Mouse (Mus musculus) embryonic facial prominence, embryonic 13.5 days (tissue): ENCODE results near the gene Dact3. TPM values are rescaled to one million over a fixed set of nuclear protein-coding genes. Genes with fewer than 3 reads are reported as not detected.
A peak's percentile ranks its signal among the peaks of the same experiment; 100 is the strongest.

Experiments used
- ATAC-seq: fragments of 200-750 bp; cut with Nextera tagmentation; 2 replicates; pipeline ENCODE4 v1.8.0; 2017; ENCODE audit warnings: low read depth; ENCODE audit not compliant: insufficient number of reproducible peaks, insufficient read depth, low FRiP score, low TSS enrichment
- H3K27ac ChIP-seq: fragments of 300-500 bp; sonication (generic); 2 replicates; pipeline ENCODE4 v1.5.1; 2015; ENCODE audit warnings: moderate library complexity, mild to moderate bottlenecking, inconsistent platforms
- H3K27me3 ChIP-seq: fragments of 300-500 bp; sonication (generic); 2 replicates; pipeline ENCODE4 v1.6.1; 2015; ENCODE audit warnings: mild to moderate bottlenecking, inconsistent platforms
- H3K36me3 ChIP-seq: fragments of 300-500 bp; sonication (generic); 2 replicates; pipeline ENCODE4 v1.6.1; 2015; ENCODE audit warnings: mild to moderate bottlenecking, inconsistent platforms
- H3K4me1 ChIP-seq: fragments of 300-500 bp; sonication (generic); 2 replicates; pipeline ENCODE4 v1.6.1; 2015; ENCODE audit warnings: inconsistent platforms
- H3K4me2 ChIP-seq: fragments of 300-500 bp; sonication (generic); 2 replicates; pipeline ENCODE4 v1.6.1; 2015; ENCODE audit warnings: moderate library complexity, mild to moderate bottlenecking, inconsistent platforms
- H3K4me3 ChIP-seq: fragments of 300-500 bp; sonication (generic); 2 replicates; pipeline ENCODE4 v1.5.1; 2015; ENCODE audit warnings: mild to moderate bottlenecking, inconsistent platforms
- H3K9ac ChIP-seq: fragments of 300-500 bp; sonication (generic); 2 replicates; pipeline ENCODE4 v1.6.1; 2015; ENCODE audit warnings: mild to moderate bottlenecking, inconsistent platforms
- H3K9me3 ChIP-seq: fragments of 300-500 bp; sonication (generic); 2 replicates; pipeline ENCODE4 v1.6.1; 2016; ENCODE audit warnings: inconsistent platforms
- WGBS: fragments of 180-500 bp; shearing (Covaris S2); methylation state at CpG from one replicate; pipeline ENCODE4 v1.1.7; 2015; ENCODE audit warnings: mixed read lengths; 5-methylcytosine and 5-hydroxymethylcytosine counted together
- polyA plus RNA-seq: library from polyadenylated mRNA; unstranded; fragments of >200 nt; fragmentation: Nextera tagmentation; extraction: Ambion mirVana; gene quantifications from 2 replicates; pipeline ENCODE4 v1.2.1, GENCODE M21; 2015

Dact3 gene
- polyA plus RNA-seq, 1 experiment from 2014 or later: 4.9 TPM

GRCm38 (mm10) chr7:16842645-16843063 is 32.5 kb upstream of the Dact3 start, which contains the start of gene Prkd2:
Prkd2 (plus strand) TSS chr7:16842902.
- peak within 1 kb of the TSS; percentile 63 for H3K4me3 ChIP-seq
- peak within 1 kb of the TSS; percentile 90 for H3K27ac ChIP-seq
- H3K4me2 ChIP-seq: peak within 1 kb of the TSS; percentile 94
- no peaks in the 10 kb centered on the region for H3K27me3 ChIP-seq
- 1% methylated on average over 32 of the region's 32 CpGs for WGBS
- H3K4me1 ChIP-seq: peaks cover 35% of the 10 kb centered on the region
- peak; percentile 69 for ATAC-seq
- H3K9me3 ChIP-seq: no peaks in the 10 kb centered on the region
- H3K9ac ChIP-seq: peak within 1 kb of the TSS; percentile 87
- H3K36me3 ChIP-seq: peaks cover 41% of the 10 kb centered on the region

GRCm38 (mm10) chr7:16843441-16844171 is 31.5 kb upstream of the Dact3 start:
- H3K36me3 ChIP-seq: peaks cover 32% of the 10 kb centered on the region
- peak overlapping the region; percentile 90 for H3K27ac ChIP-seq

GRCm38 (mm10) chr7:16844696-16845071 is 30.4 kb upstream of the Dact3 start:
- Histone ChIP-seq H3K9ac (peak overlapping the region; percentile 63), H3K27me3 (no peaks in the 10 kb centered on the region), H3K36me3 (peaks cover 32% of the 10 kb centered on the region), H3K27ac (peak overlapping the region; percentile 82), H3K4me1 (peaks cover 35% of the 10 kb centered on the region), H3K4me3 (peak overlapping the region; percentile 63), H3K4me2 (peak overlapping the region; percentile 94), H3K9me3 (no peaks in the 10 kb centered on the region)
- ATAC-seq: no peak
- 33% methylated on average over 3 of the region's 3 CpGs for WGBS

More at GRCm38 (mm10) chr7:16843441-16844171, 31.5 kb upstream of the Dact3 start:
- Histone ChIP-seq H3K4me2 (peak overlapping the region; percentile 94), H3K4me3 (peak overlapping the region; percentile 63), H3K4me1 (peaks cover 35% of the 10 kb centered on the region), H3K9ac (peak overlapping the region; percentile 87), H3K27me3 (no peaks in the 10 kb centered on the region), H3K9me3 (no peaks in the 10 kb centered on the region)
- under 1% methylated on average over 33 of the region's 33 CpGs for WGBS
- 0 out of 2 replicates have a peak, but pooled peaks have one; percentile 12 for ATAC-seq

- Histone ChIP-seq H3K4me3 (peak overlapping the region; percentile 63), H3K27me3 (no peaks in the 10 kb centered on the region), H3K9me3 (no peaks in the 10 kb centered on the region), H3K36me3 (peaks cover 32% of the 10 kb centered on the region), H3K9ac (peak overlapping the region; percentile 63), H3K4me1 (peaks cover 35% of the 10 kb centered on the region), H3K27ac (peak overlapping the region; percentile 82), H3K4me2 (peak overlapping the region; percentile 94)
- no peak for ATAC-seq
- whole genome bisulfite sequencing: 30% methylated on average over 14 of the region's 14 CpGs
Observed at GRCm38 (mm10) chr7:16845072-16845819, 29.9 kb upstream of the Dact3 start.

GRCm38 (mm10) chr7:16845820-16846167 is 29.3 kb upstream of the Dact3 start:
- Histone ChIP-seq H3K4me1 (peaks cover 35% of the 10 kb centered on the region), H3K27ac (peak overlapping the region; percentile 82), H3K36me3 (peaks cover 32% of the 10 kb centered on the region), H3K27me3 (no peaks in the 10 kb centered on the region), H3K4me3 (peak overlapping the region; percentile 63), H3K4me2 (peak overlapping the region; percentile 94), H3K9me3 (no peaks in the 10 kb centered on the region), H3K9ac (peak overlapping the region; percentile 63)
- no peak for ATAC-seq
- WGBS: 37% methylated on average over 10 of the region's 10 CpGs

- Histone ChIP-seq H3K27ac (no peak overlapping the region), H3K4me3 (no peak overlapping the region), H3K4me1 (peaks cover 33% of the 10 kb centered on the region), H3K27me3 (no peaks in the 10 kb centered on the region), H3K9me3 (no peaks in the 10 kb centered on the region), H3K9ac (no peak overlapping the region), H3K4me2 (no peak overlapping the region), H3K36me3 (peaks cover 29% of the 10 kb centered on the region)
- 92% methylated on average over 5 of the region's 5 CpGs for WGBS
- no peak for ATAC-seq
Observed at GRCm38 (mm10) chr7:16846775-16847174, 28.3 kb upstream of the Dact3 start.

- Histone ChIP-seq H3K4me2 (no peak overlapping the region), H3K4me3 (no peak overlapping the region), H3K27ac (no peak overlapping the region), H3K4me1 (peaks cover 25% of the 10 kb centered on the region), H3K9me3 (no peaks in the 10 kb centered on the region), H3K27me3 (no peaks in the 10 kb centered on the region), H3K9ac (no peak overlapping the region), H3K36me3 (peaks cover 35% of the 10 kb centered on the region)
- no peak for ATAC-seq
- WGBS: 87% methylated on average over 19 of the region's 19 CpGs
Observed at GRCm38 (mm10) chr7:16847507-16847906, 27.6 kb upstream of the Dact3 start.

GRCm38 (mm10) chr7:16848579-16848978 is 26.5 kb upstream of the Dact3 start:
- H3K36me3 ChIP-seq: peaks cover 44% of the 10 kb centered on the region
- 21% methylated on average over 17 of the region's 17 CpGs for WGBS

GRCm38 (mm10) chr7:16851636-16852035 is 23.5 kb upstream of the Dact3 start:
- 94% methylated on average over 4 of the region's 4 CpGs for WGBS
- peaks cover 75% of the 10 kb centered on the region for H3K36me3 ChIP-seq
- H3K27me3 ChIP-seq: no peaks in the 10 kb centered on the region
- H3K4me1 ChIP-seq: no peaks in the 10 kb centered on the region
- H3K9me3 ChIP-seq: no peaks in the 10 kb centered on the region
- no peak overlapping the region for H3K9ac ChIP-seq
- H3K4me2 ChIP-seq: no peak overlapping the region
- no peak overlapping the region for H3K27ac ChIP-seq
- H3K4me3 ChIP-seq: no peak overlapping the region
- no peak for ATAC-seq

More at GRCm38 (mm10) chr7:16848579-16848978, 26.5 kb upstream of the Dact3 start:
- Histone ChIP-seq H3K4me3 (no peak overlapping the region), H3K9me3 (no peaks in the 10 kb centered on the region), H3K4me1 (peaks cover 25% of the 10 kb centered on the region), H3K27ac (no peak overlapping the region), H3K27me3 (no peaks in the 10 kb centered on the region), H3K4me2 (no peak overlapping the region), H3K9ac (no peak overlapping the region)
- no peak for ATAC-seq

- H3K36me3 ChIP-seq: peaks cover 92% of the 10 kb centered on the region
- H3K27ac ChIP-seq: no peak overlapping the region
- no peak overlapping the region for H3K9ac ChIP-seq
- 84% methylated on average over 14 of the region's 14 CpGs for WGBS
- no peaks in the 10 kb centered on the region for H3K4me1 ChIP-seq
- no peak overlapping the region for H3K4me3 ChIP-seq
- no peak overlapping the region for H3K4me2 ChIP-seq
- H3K27me3 ChIP-seq: no peaks in the 10 kb centered on the region
- H3K9me3 ChIP-seq: no peaks in the 10 kb centered on the region
- ATAC-seq: 0 out of 2 replicates have a peak, but pooled peaks have one; percentile 24
Observed at GRCm38 (mm10) chr7:16853302-16853831, 21.8 kb upstream of the Dact3 start.

- Histone ChIP-seq H3K9me3 (no peaks in the 10 kb centered on the region), H3K9ac (no peak overlapping the region), H3K27ac (no peak overlapping the region), H3K4me2 (no peak overlapping the region), H3K27me3 (no peaks in the 10 kb centered on the region), H3K4me1 (no peaks in the 10 kb centered on the region), H3K4me3 (no peak overlapping the region), H3K36me3 (peaks cover 85% of the 10 kb centered on the region)
- 22% methylated on average over 17 of the region's 17 CpGs for WGBS
- no peak for ATAC-seq
Observed at GRCm38 (mm10) chr7:16858336-16858735, 16.8 kb upstream of the Dact3 start.
